Mouse (Mus musculus) embryonic facial prominence, embryonic 13.5 days (tissue): ENCODE measurements around the gene Grsf1. TPM values are rescaled to one million over a fixed set of nuclear protein-coding genes. Genes with fewer than 3 reads are reported as not detected.

ENCODE experiments used
- ATAC-seq: fragments of 200-750 bp; cut with Nextera tagmentation; 2 replicates; pipeline ENCODE4 v1.8.0; 2017; ENCODE audit warnings: low read depth; ENCODE audit not compliant: insufficient number of reproducible peaks, insufficient read depth, low FRiP score, low TSS enrichment
- H3K27ac ChIP-seq: fragments of 300-500 bp; sonication (generic); 2 replicates; pipeline ENCODE4 v1.5.1; 2015; ENCODE audit warnings: moderate library complexity, mild to moderate bottlenecking, inconsistent platforms
- H3K27me3 ChIP-seq: fragments of 300-500 bp; sonication (generic); 2 replicates; pipeline ENCODE4 v1.6.1; 2015; ENCODE audit warnings: mild to moderate bottlenecking, inconsistent platforms
- H3K36me3 ChIP-seq: fragments of 300-500 bp; sonication (generic); 2 replicates; pipeline ENCODE4 v1.6.1; 2015; ENCODE audit warnings: mild to moderate bottlenecking, inconsistent platforms
- H3K4me1 ChIP-seq: fragments of 300-500 bp; sonication (generic); 2 replicates; pipeline ENCODE4 v1.6.1; 2015; ENCODE audit warnings: inconsistent platforms
- H3K4me2 ChIP-seq: fragments of 300-500 bp; sonication (generic); 2 replicates; pipeline ENCODE4 v1.6.1; 2015; ENCODE audit warnings: moderate library complexity, mild to moderate bottlenecking, inconsistent platforms
- H3K4me3 ChIP-seq: fragments of 300-500 bp; sonication (generic); 2 replicates; pipeline ENCODE4 v1.5.1; 2015; ENCODE audit warnings: mild to moderate bottlenecking, inconsistent platforms
- H3K9ac ChIP-seq: fragments of 300-500 bp; sonication (generic); 2 replicates; pipeline ENCODE4 v1.6.1; 2015; ENCODE audit warnings: mild to moderate bottlenecking, inconsistent platforms
- H3K9me3 ChIP-seq: fragments of 300-500 bp; sonication (generic); 2 replicates; pipeline ENCODE4 v1.6.1; 2016; ENCODE audit warnings: inconsistent platforms
- WGBS: fragments of 180-500 bp; shearing (Covaris S2); methylation state at CpG from one replicate; pipeline ENCODE4 v1.1.7; 2015; ENCODE audit warnings: mixed read lengths; 5-methylcytosine and 5-hydroxymethylcytosine counted together
- polyA plus RNA-seq: library from polyadenylated mRNA; unstranded; fragments of >200 nt; fragmentation: Nextera tagmentation; extraction: Ambion mirVana; gene quantifications from 2 replicates; pipeline ENCODE4 v1.2.1, GENCODE M21; 2015

The Grsf1 gene
- polyA plus RNA-seq, result 55.3 and 58.9 TPM in 2 replicates

GRCm38 (mm10) chr5:88675443-88676387 lies at the start of gene Grsf1:
Gene Grsf1, minus strand, starts transcription at chr5:88676171.
- Histone ChIP-seq H3K27ac (peak within 1 kb of the TSS; percentile 97), H3K27me3 (no peaks in the 10 kb centered on the region), H3K9ac (peak within 1 kb of the TSS; percentile 99), H3K36me3 (peaks cover 14% of the 10 kb centered on the region), H3K4me3 (peak within 1 kb of the TSS; percentile 94), H3K9me3 (no peaks in the 10 kb centered on the region), H3K4me2 (peak within 1 kb of the TSS; percentile 82), H3K4me1 (peaks cover 14% of the 10 kb centered on the region)
- under 1% methylated on average over 96 of the region's 127 CpGs for WGBS
- ATAC-seq, result peak; percentile 92

- H3K9ac ChIP-seq, result no peak overlapping the region
- no peak for ATAC-seq
- H3K4me3 ChIP-seq, result no peak overlapping the region
- WGBS, result 27% methylated on average over 3 of the region's 3 CpGs
- no peak overlapping the region for H3K27ac ChIP-seq
- no peaks in the 10 kb centered on the region for H3K36me3 ChIP-seq
- no peaks in the 10 kb centered on the region for H3K27me3 ChIP-seq
- H3K4me2 ChIP-seq, result no peak overlapping the region
- H3K4me1 ChIP-seq, result peaks cover 18% of the 10 kb centered on the region
- H3K9me3 ChIP-seq, result no peaks in the 10 kb centered on the region
Observed at GRCm38 (mm10) chr5:88724030-88724429, 48.1 kb upstream of the Grsf1 start.

GRCm38 (mm10) chr5:88722213-88722600 lies 46.2 kb upstream of the Grsf1 start:
- Histone ChIP-seq H3K27me3 (no peaks in the 10 kb centered on the region), H3K9me3 (no peaks in the 10 kb centered on the region), H3K4me3 (peak overlapping the region; percentile 98), H3K27ac (no peak overlapping the region), H3K4me2 (peak overlapping the region; percentile 96), H3K9ac (peak overlapping the region; percentile 95), H3K4me1 (peaks cover 18% of the 10 kb centered on the region), H3K36me3 (no peaks in the 10 kb centered on the region)
- 36% methylated on average over 4 of the region's 4 CpGs for WGBS
- ATAC-seq, result no peak

- Histone ChIP-seq H3K4me1 (peaks cover 18% of the 10 kb centered on the region), H3K36me3 (no peaks in the 10 kb centered on the region), H3K27me3 (no peaks in the 10 kb centered on the region), H3K4me3 (peak overlapping the region; percentile 98), H3K9ac (peak overlapping the region; percentile 95), H3K4me2 (peak overlapping the region; percentile 96), H3K9me3 (no peaks in the 10 kb centered on the region), H3K27ac (peak overlapping the region; percentile 95; the same call in 1 of the 2 replicates)
- 2% methylated on average over 31 of the region's 31 CpGs for WGBS
- ATAC-seq, result 0 out of 2 replicates have a peak, but pooled peaks have one; percentile 29
Observed at GRCm38 (mm10) chr5:88721565-88722212, 45.7 kb upstream of the Grsf1 start.

GRCm38 (mm10) chr5:88721003-88721475 lies 45.1 kb upstream of the Grsf1 start:
- 0% methylated on average over 30 of the region's 38 CpGs for WGBS

GRCm38 (mm10) chr5:88720116-88721002 lies 44.4 kb upstream of the Grsf1 start, which contains the start of gene Mob1b:
Gene Mob1b, plus strand, starts transcription at chr5:88720855.
- 1% methylated on average over 54 of the region's 54 CpGs for WGBS
- peak; percentile 93 for ATAC-seq
- Histone ChIP-seq H3K4me2 (peak within 1 kb of the TSS; percentile 96), H3K9me3 (no peaks in the 10 kb centered on the region), H3K36me3 (no peaks in the 10 kb centered on the region), H3K27me3 (no peaks in the 10 kb centered on the region), H3K4me3 (peak within 1 kb of the TSS; percentile 98), H3K4me1 (peaks cover 18% of the 10 kb centered on the region), H3K9ac (peak within 1 kb of the TSS; percentile 95), H3K27ac (peak within 1 kb of the TSS; percentile 95)

More at GRCm38 (mm10) chr5:88721003-88721475, 45.1 kb upstream of the Grsf1 start:
- no peaks in the 10 kb centered on the region for H3K36me3 ChIP-seq
- H3K4me3 ChIP-seq, result peak overlapping the region; percentile 98
- peak overlapping the region; percentile 95 for H3K27ac ChIP-seq
- no peaks in the 10 kb centered on the region for H3K27me3 ChIP-seq
- peaks cover 18% of the 10 kb centered on the region for H3K4me1 ChIP-seq
- H3K9ac ChIP-seq, result peak overlapping the region; percentile 95
- H3K9me3 ChIP-seq, result no peaks in the 10 kb centered on the region
- peak; percentile 72 for ATAC-seq
- peak overlapping the region; percentile 96 for H3K4me2 ChIP-seq

GRCm38 (mm10) chr5:88716983-88717382 lies 41.0 kb upstream of the Grsf1 start:
- no peak overlapping the region for H3K27ac ChIP-seq
- 86% methylated on average over 2 of the region's 2 CpGs for WGBS
- no peaks in the 10 kb centered on the region for H3K27me3 ChIP-seq
- H3K4me1 ChIP-seq, result peaks cover 3% of the 10 kb centered on the region
- no peak overlapping the region for H3K4me2 ChIP-seq
- H3K9ac ChIP-seq, result no peak overlapping the region
- no peak for ATAC-seq
- H3K9me3 ChIP-seq, result no peaks in the 10 kb centered on the region
- H3K36me3 ChIP-seq, result no peaks in the 10 kb centered on the region
- H3K4me3 ChIP-seq, result no peak overlapping the region

- Histone ChIP-seq H3K4me3 (no peak overlapping the region), H3K27me3 (no peaks in the 10 kb centered on the region), H3K9me3 (no peaks in the 10 kb centered on the region), H3K27ac (no peak overlapping the region), H3K9ac (no peak overlapping the region), H3K4me2 (no peak overlapping the region), H3K4me1 (0 out of 2 replicates have a peak, but pooled peaks cover 6% of the 10 kb centered on the region), H3K36me3 (no peaks in the 10 kb centered on the region)
- WGBS, result 74% methylated on average over 6 of the region's 6 CpGs
- no peak for ATAC-seq
Observed at GRCm38 (mm10) chr5:88712328-88712727, 36.4 kb upstream of the Grsf1 start.

- H3K4me2 ChIP-seq, result no peak overlapping the region; the same call in 1 of the 2 replicates
- H3K9ac ChIP-seq, result no peak overlapping the region
- H3K4me1 ChIP-seq, result 0 out of 2 replicates have a peak, but pooled peaks cover 6% of the 10 kb centered on the region
- no peak overlapping the region for H3K4me3 ChIP-seq
- no peaks in the 10 kb centered on the region for H3K36me3 ChIP-seq
- H3K27me3 ChIP-seq, result no peaks in the 10 kb centered on the region
- H3K9me3 ChIP-seq, result no peaks in the 10 kb centered on the region
- WGBS, result 25% methylated on average over 10 of the region's 10 CpGs
- no peak for ATAC-seq
- no peak overlapping the region for H3K27ac ChIP-seq
Observed at GRCm38 (mm10) chr5:88711618-88712224, 35.8 kb upstream of the Grsf1 start.

GRCm38 (mm10) chr5:88711128-88711527 lies 35.2 kb upstream of the Grsf1 start:
- Histone ChIP-seq H3K9me3 (no peaks in the 10 kb centered on the region), H3K4me1 (0 out of 2 replicates have a peak, but pooled peaks cover 6% of the 10 kb centered on the region), H3K27me3 (no peaks in the 10 kb centered on the region), H3K4me3 (no peak overlapping the region), H3K4me2 (no peak overlapping the region), H3K27ac (no peak overlapping the region), H3K36me3 (no peaks in the 10 kb centered on the region), H3K9ac (no peak overlapping the region)
- ATAC-seq, result 0 out of 2 replicates have a peak, but pooled peaks have one; percentile 10
